9 mouse cellular contexts compared by ENCODE assay signal in the genomic region with DNA sequence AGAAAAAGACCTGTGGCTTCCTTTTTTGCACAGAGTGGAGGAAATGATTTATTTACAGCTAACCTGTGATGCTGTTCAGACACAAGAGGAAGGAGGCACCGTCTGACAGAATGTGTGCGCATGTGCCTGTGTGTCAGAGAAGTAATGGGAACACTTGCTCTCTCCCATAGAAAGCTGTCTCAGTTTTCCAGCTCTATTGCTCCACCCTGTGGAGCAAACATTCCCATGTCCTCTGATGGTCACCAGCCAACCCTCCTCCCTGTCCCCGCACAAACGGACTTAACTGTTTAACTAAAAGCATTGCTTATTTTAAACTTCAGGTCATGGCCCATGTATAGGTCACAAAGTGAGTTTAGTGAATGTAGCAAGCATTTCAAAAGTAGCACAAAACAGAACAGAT. TPM values are rescaled to one million over a fixed set of nuclear protein-coding genes. Genes with fewer than 3 reads are reported as not detected.
DNase-seq lines count a peak whose midpoint lies in the region; ATAC-seq lines count a peak whose summit lies in the region.
"Had no signal": no experiment of that assay in that cellular context is flagged by ENCODE, and none has a peak within 500 bp of the region (broad histone marks: within the 10 kb centered on the region; RNA-seq: fewer than 3 reads in every experiment).

No protein-coding gene starts in this region.

- H3K4me3 ChIP-seq in lung, embryonic 16.5 days (ENCODE audit: low read length): no peak overlapping the region
- H3K4me3 ChIP-seq in intestine, embryonic 16.5 days (ENCODE audit: low read length): no peak overlapping the region

- no peaks in the 10 kb centered on the region for H3K4me1 ChIP-seq in lung, embryonic 16.5 days (replicated peaks; ENCODE audit: control insufficient read depth, insufficient read depth, low read length)
- no peaks in the 10 kb centered on the region for H3K4me1 ChIP-seq in intestine, embryonic 16.5 days (ENCODE audit: control insufficient read depth, insufficient read depth, low read length)

- intact Hi-C loops in gastrocnemius, postnatal 36 days (cut with DNase I): no loop called here

- peak; percentile 30 for DNase-seq in gastrocnemius, adult 18-20 months (ENCODE audit: low spot score)
- DNase-seq in gastrocnemius, postnatal 36 days: no peak
- peak; percentile 29 for DNase-seq in ovary, postnatal 36 days (ENCODE audit: low spot score)
- no peak for DNase-seq in ovary, adult 18-20 months (ENCODE audit: low spot score)
- DNase-seq in forelimb bud, embryonic 11.5 days (ENCODE audit: low read depth, low spot score): peak; percentile 14
- no peak for DNase-seq in testis, postnatal 10 days (ENCODE audit: low spot score)

- H3K4me2 ChIP-seq in lung, embryonic 16.5 days (ENCODE audit: low read depth, low read length): no peak overlapping the region
- H3K4me2 ChIP-seq in intestine, embryonic 16.5 days (ENCODE audit: low read depth, low read length): no peak overlapping the region

- ATAC-seq in lung, embryonic 16.5 days (ENCODE audit: low read depth): 0 out of 2 replicates have a peak, but pooled peaks have one; percentile 47
- ATAC-seq in intestine, embryonic 16.5 days: no peak

- no peaks in the 10 kb centered on the region for H3K27me3 ChIP-seq in lung, embryonic 16.5 days (ENCODE audit: control insufficient read depth, insufficient read depth, low read depth, low read length)
- no peaks in the 10 kb centered on the region for H3K27me3 ChIP-seq in intestine, embryonic 16.5 days (replicated peaks; ENCODE audit: control insufficient read depth, insufficient read depth, low read length)

- H3K36me3 ChIP-seq in lung, embryonic 16.5 days (ENCODE audit: control insufficient read depth, insufficient read depth, low read length): no peaks in the 10 kb centered on the region
- H3K36me3 ChIP-seq in intestine, embryonic 16.5 days (ENCODE audit: control insufficient read depth, insufficient read depth, low read length): no peaks in the 10 kb centered on the region

- 15% methylated on average over 4 of the region's 4 CpGs for WGBS in lung, embryonic 16.5 days
- 27% methylated on average over 4 of the region's 4 CpGs for WGBS in intestine, embryonic 16.5 days

- H3K9me3 ChIP-seq in lung, embryonic 16.5 days (ENCODE audit: control insufficient read depth, low read length): no peaks in the 10 kb centered on the region
- no peaks in the 10 kb centered on the region for H3K9me3 ChIP-seq in intestine, embryonic 16.5 days (ENCODE audit: control insufficient read depth, low read length)

- H3K27ac ChIP-seq in lung, embryonic 16.5 days (ENCODE audit: low read length): no peak overlapping the region
- no peak overlapping the region for H3K27ac ChIP-seq in intestine, embryonic 16.5 days (ENCODE audit: low read length)

- H3K9ac ChIP-seq in lung, embryonic 16.5 days (ENCODE audit: low read length): no peak overlapping the region
- H3K9ac ChIP-seq in intestine, embryonic 16.5 days (ENCODE audit: low read depth, low read length): no peak overlapping the region

RNA-seq across cellular contexts. Expression of gene Olfr223, which starts 21.0 kb away (rescaled TPM):
- not detected for total RNA-seq in gastrocnemius, adult 18-20 months (2021)
- total RNA-seq in gastrocnemius, postnatal 36 days (2021): not detected
- polyA plus RNA-seq in lung, embryonic 16.5 days (2015; fragmentation: Nextera tagmentation; extraction: Ambion mirVana): not detected in 2 replicates
- polyA plus RNA-seq in intestine, embryonic 16.5 days (2015; fragmentation: Nextera tagmentation; extraction: Ambion mirVana): not detected in 2 replicates
- polyA plus RNA-seq: liver, embryonic 16.5 days had no signal

RNA-seq across cellular contexts. Expression of gene Olfr222, which starts 38.1 kb away (rescaled TPM):
- not detected for total RNA-seq in gastrocnemius, adult 18-20 months (2021)
- not detected for total RNA-seq in gastrocnemius, postnatal 36 days (2021)
- not detected in 2 replicates for polyA plus RNA-seq in lung, embryonic 16.5 days (2015; fragmentation: Nextera tagmentation; extraction: Ambion mirVana)
- polyA plus RNA-seq in intestine, embryonic 16.5 days (2015; fragmentation: Nextera tagmentation; extraction: Ambion mirVana): not detected in 2 replicates
- polyA plus RNA-seq: liver, embryonic 16.5 days had no signal

RNA-seq across cellular contexts. Expression of gene Mprip, which starts 47.0 kb away (rescaled TPM):
- total RNA-seq in gastrocnemius, adult 18-20 months (2021): 10 to 100 TPM; 61.2 to 84.0 TPM
- 10 to 100 TPM; 65.7 to 76.2 TPM for total RNA-seq in gastrocnemius, postnatal 36 days (2021)
- 52.9 and 59.0 TPM in 2 replicates for polyA plus RNA-seq in lung, embryonic 16.5 days (2015; fragmentation: Nextera tagmentation; extraction: Ambion mirVana)
- polyA plus RNA-seq in intestine, embryonic 16.5 days (2015; fragmentation: Nextera tagmentation; extraction: Ambion mirVana): 23.9 and 25.2 TPM in 2 replicates

Comparison
In these comparisons a context has a peak if more than half of its experiments do, and no peak if none do; other contexts are left out.
1. DNase-seq: peak in gastrocnemius, adult 18-20 months (single experiment), ovary, postnatal 36 days (single experiment) and forelimb bud, embryonic 11.5 days (single experiment); none in gastrocnemius, postnatal 36 days (0 of 2), ovary, adult 18-20 months (single experiment) and testis, postnatal 10 days (single experiment).